Mouse (Mus musculus): ENCODE measurements around the gene Cacna1d. TPM values are rescaled to one million over a fixed set of nuclear protein-coding genes. Genes with fewer than 3 reads are reported as not detected.

The Cacna1d gene
- total RNA-seq, 1 experiment from 2014 or later: 8.3 TPM

DNA sequence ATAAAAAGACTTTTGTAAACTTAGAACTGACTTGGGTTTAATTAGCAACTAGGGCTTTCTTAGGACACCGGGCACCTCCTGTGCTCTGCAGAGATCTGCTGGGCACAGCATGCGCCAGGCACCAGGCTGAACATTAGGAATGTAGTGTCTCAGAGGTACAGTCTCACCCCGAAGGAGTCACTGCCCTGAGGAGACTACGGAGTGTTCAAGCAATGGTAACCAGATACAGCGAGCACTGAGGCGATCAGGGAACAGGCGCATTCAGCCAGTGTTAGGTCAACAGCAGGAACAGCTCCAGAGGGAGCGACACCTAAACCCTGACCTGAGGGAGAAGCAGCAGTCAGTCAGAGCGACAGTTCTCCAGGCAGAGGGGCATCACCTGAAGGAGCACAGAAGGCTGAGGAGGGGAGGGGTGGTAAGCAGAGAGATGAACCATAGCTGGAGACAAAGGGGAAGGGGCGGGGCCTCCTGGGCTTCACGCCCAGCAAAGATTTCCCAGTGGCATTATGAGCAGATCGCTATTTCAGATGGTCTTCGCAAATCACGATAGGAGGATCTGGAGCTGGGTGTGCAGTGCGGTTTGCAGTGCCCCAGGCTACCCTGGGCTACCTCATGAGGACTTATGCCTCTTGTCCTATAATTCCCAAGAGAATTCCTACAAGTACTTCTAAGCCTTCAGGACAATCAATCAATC is 413.0 kb downstream of the Cacna1d start:
- no peak for ATAC-seq (ENCODE audit: extremely low read depth, insufficient number of reproducible peaks, low FRiP score, poor library complexity, severe bottlenecking)

DNA sequence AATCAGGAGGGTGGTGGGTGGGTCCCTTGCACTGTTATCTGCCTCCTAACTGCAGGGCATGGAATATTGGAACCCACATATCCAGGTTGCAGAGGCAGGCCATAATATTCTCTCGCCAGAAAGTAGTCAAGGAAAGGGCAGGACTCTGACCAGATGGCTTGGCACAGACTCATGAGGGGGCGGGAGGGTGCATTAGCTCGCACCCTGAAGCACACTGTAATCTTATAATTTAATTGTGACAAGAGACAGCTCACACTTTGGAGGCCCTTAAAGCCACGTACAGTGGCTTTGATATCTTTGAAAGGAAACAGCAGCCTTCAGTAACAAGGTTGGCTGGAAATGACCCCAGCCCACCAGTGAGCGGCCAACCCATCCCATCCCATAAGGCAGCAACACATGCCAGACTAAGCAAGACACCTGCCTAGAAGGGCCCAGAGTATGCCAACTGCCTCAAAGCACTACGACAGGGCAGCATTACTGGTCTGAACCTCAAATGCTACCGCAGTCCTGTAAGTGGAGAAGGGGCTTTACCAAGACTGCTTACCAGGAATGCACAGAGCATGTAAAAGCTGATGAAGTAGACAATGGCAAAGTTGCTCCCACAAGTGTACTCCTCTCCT is 415.9 kb downstream of the Cacna1d start:
- no peak for ATAC-seq (ENCODE audit: extremely low read depth, insufficient number of reproducible peaks, low FRiP score, poor library complexity, severe bottlenecking)

DNA sequence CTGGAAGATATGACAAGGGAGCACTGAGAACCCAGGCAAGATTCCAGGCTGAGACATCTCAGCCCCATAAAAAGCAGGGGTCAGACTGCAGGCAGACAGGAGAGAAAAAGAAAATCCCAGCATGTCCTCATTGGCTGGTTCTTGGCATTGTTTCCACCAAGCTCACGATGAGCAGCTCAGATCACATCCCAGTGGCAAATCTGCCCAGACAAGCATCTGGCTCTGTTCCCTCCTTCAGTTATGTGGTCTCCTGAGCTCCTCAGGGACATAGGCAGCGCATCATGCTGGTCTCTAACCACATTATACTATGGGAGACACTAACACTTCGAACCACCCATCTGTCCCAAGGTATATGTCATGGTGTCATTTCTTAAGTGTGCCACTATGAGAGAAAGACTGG is 422.7 kb downstream of the Cacna1d start:
- ATAC-seq (ENCODE audit: extremely low read depth, insufficient number of reproducible peaks, low FRiP score, poor library complexity, severe bottlenecking): no peak

GRCm38 (mm10) chr14:30066752-30067151 is 424.5 kb downstream of the Cacna1d start:
- ATAC-seq (ENCODE audit: extremely low read depth, insufficient number of reproducible peaks, low FRiP score, poor library complexity, severe bottlenecking): no peak

- no peak for ATAC-seq (ENCODE audit: extremely low read depth, insufficient number of reproducible peaks, low FRiP score, poor library complexity, severe bottlenecking)
Observed at GRCm38 (mm10) chr14:30064864-30065263, 426.4 kb downstream of the Cacna1d start.

DNA sequence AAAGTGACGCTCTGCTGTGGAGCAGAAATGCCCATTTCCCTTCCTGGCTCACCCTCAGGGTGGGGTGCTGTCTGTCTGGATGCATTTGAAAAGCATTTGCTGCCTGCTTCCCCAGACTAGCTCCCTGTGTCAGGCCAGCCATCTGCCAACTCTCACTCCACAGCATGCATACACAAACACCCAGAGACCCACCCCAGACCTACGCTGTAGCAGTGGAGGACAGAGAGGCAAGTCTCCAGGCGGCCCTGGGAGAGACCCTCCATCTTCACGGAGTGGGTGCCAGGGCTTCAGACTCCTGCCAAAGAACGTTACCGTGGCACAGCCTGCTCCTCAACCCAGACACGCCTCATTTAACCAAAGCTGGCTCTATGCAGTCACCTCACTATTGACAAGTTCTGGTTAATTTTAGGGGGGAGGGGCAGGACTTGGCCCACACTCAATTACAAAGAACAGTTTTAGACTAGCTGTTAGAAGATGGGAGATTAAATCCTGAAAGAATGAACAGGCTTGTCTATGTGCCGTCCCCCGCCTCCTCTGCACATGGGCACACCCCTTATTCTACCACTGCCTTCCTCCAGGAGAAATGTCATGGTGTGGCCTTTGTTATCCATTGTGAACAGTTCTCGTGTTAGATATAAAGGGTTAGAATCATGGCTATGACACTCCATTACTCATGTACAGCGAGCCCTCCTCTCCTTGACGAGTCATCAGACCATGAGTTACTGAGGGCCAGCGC is 435.1 kb downstream of the Cacna1d start:
- ATAC-seq (ENCODE audit: extremely low read depth, insufficient number of reproducible peaks, low FRiP score, poor library complexity, severe bottlenecking): no peak

GRCm38 (mm10) chr14:30054922-30055321 is 436.3 kb downstream of the Cacna1d start:
- ATAC-seq (ENCODE audit: extremely low read depth, insufficient number of reproducible peaks, low FRiP score, poor library complexity, severe bottlenecking): no peak

DNA sequence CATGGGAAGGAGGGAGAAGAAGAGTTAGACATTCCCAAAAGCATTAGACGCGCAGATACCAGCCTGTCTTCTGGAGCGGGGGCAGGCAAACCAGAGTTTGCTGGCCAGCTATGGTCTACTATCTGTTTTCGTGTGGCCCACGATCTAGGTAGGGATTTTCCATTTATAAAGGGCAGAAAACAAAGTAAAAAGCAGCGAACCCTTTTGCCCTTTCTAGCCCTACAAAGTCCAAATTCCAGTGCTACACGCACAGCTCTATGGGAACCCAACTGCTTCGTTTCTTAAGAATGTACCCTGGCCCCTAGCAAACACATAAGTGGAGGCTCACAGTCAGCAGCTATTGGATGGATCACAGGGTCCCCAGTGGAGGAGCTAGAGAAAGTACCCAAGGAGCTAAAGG is 441.0 kb downstream of the Cacna1d start:
- no peak for ATAC-seq (ENCODE audit: extremely low read depth, insufficient number of reproducible peaks, low FRiP score, poor library complexity, severe bottlenecking)

DNA sequence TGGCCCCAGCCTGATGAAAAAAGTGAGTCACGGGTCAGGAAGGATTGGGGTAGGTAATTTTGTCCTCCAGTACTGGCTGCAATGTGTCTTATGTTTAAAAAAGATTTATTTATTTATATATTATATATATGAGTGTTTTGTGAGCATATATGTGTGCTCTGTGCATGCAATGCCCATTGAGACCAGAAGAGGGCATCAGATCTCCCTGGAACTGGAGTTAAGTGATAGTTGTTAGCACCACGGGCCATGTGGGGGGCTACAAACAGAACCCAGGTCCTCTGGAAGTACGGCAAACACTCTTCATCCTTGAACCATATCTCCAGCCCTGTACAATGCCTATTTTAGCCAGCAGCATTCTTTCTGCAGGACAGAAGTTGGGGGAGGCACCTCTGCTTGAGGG is 443.2 kb downstream of the Cacna1d start:
- no peak for ATAC-seq (ENCODE audit: extremely low read depth, insufficient number of reproducible peaks, low FRiP score, poor library complexity, severe bottlenecking)

DNA sequence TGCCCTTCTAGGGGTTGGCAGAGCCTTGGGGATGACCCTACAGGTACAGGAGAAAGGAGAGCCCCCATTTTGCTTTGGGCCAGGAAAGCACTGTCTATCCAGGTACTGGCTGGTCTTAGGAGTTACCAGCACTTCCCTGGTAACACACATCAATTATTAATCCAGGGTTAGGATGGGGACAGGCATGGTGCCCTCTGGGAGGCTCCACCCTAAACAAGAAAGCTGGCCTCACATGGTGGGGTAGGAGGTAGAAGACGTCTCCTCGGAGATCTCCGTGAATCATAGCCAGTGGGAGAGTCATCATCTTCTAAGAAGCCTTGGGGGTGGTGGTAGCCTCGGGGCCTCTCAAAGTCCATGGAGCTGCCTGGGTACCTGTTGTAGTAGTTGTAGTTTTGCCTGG is 444.3 kb downstream of the Cacna1d start:
- ATAC-seq (ENCODE audit: extremely low read depth, insufficient number of reproducible peaks, low FRiP score, poor library complexity, severe bottlenecking): no peak

GRCm38 (mm10) chr14:30045704-30046220 is 445.5 kb downstream of the Cacna1d start:
- ATAC-seq (ENCODE audit: extremely low read depth, insufficient number of reproducible peaks, low FRiP score, poor library complexity, severe bottlenecking): no peak

DNA sequence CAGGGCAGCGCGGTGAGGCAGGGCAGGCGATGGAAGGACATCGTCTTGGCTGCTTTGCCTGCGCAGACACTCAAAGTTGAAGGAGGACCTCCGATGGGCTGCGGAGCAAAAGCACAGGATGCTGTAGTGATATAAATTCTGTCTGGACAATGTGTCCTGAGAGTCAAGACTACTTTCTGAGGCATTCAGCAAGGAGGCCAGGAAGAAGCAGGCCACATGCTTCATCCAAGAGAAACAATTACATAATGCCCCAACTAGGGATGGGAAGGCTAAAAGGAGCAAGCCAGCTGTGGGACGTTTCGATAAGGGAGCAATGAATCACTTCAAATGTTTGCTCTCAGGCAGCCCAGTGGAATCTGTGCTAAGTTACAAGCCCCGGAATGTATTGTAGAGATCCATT is 446.0 kb downstream of the Cacna1d start:
- no peak for ATAC-seq (ENCODE audit: extremely low read depth, insufficient number of reproducible peaks, low FRiP score, poor library complexity, severe bottlenecking)

DNA sequence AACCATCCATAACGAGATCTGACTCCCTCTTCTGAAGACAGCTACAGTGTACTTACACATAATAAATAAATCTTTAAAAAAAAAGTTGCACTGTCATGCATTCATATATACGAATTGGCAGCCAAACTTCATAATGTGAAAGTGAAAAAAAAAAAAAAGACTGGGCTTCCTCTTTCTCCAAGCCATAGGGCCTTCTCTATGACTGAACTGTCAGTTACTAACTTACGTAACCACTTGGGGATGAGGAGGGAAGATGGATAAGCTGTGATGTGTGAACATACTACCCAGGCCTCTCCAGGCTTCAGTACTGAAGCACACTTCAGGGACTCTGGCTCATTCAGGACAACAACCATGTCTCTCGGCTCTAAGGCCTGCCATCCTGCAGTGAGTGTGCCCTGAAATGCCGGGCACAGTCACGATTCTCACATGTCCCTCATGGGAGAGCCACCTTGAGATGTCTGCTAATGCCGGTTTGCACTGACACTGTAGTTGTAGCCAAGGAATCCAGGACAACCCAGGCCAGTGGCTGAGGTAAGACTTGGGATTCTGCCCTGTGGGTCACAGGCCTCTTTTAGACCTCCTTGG is 447.8 kb downstream of the Cacna1d start:
- no peak for ATAC-seq (ENCODE audit: extremely low read depth, insufficient number of reproducible peaks, low FRiP score, poor library complexity, severe bottlenecking)

DNA sequence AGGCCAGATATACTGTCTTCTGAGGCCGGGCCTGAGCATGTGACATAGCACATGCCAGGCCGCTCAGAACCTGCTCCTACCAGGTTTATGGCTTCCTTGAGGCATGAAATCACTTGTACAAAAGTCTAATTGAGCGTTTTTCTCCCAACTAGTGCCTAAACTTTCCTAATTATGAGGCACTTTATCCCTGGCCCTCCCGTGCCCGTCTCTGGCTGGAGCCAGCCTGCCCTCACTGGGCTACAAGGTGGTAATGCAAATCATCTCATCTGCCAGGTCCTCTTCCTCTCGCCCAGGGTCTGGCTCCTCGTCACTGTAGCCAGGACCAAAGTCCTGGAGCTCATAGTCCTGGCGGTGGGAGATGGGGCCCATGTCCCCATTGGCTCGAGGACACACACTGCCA is 449.4 kb downstream of the Cacna1d start:
- no peak for ATAC-seq (ENCODE audit: extremely low read depth, insufficient number of reproducible peaks, low FRiP score, poor library complexity, severe bottlenecking)

GRCm38 (mm10) chr14:30039413-30039812 is 451.8 kb downstream of the Cacna1d start:
- no peak for ATAC-seq (ENCODE audit: extremely low read depth, insufficient number of reproducible peaks, low FRiP score, poor library complexity, severe bottlenecking)

DNA sequence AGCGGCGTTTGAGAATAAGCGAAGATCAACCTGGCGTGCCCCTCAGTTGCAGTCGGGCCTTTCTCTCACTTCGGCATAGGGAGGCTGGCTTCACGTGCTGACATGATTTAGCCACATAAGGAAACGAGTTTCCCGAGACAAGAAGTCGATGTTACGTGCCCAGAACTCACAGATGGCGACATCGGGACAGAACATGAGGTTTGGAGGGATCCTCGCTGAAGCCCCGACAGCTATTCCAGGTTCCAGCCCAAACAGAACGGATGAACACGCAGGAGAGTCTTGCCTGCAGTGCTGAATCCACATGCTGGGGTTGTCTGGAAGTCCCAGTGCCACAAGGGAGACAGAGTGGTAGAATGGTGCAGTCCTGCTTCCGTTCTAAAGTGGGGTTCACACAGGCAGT is 452.8 kb downstream of the Cacna1d start:
- no peak for ATAC-seq (ENCODE audit: extremely low read depth, insufficient number of reproducible peaks, low FRiP score, poor library complexity, severe bottlenecking)

DNA sequence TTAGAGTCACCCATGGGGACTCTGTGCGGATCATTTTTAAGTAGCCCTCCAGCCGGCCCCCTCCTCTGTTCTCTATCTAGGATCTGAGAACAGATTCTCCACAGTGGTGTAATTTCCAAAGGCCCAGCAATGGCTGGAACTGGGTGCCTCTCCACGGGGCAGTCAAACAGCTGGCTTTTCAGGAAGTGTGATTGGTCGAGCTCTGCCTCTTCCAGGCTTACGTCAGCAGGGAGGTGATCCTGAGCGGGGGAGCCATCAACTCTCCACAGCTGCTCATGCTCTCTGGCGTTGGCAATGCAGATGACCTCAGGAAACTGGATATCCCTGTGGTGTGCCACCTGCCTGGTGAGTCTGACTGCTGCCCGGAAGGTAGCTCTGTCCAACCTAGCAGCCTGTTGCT is 457.9 kb downstream of the Cacna1d start:
- no peak for ATAC-seq (ENCODE audit: extremely low read depth, insufficient number of reproducible peaks, low FRiP score, poor library complexity, severe bottlenecking)

- ATAC-seq (ENCODE audit: extremely low read depth, insufficient number of reproducible peaks, low FRiP score, poor library complexity, severe bottlenecking): no peak
Observed at GRCm38 (mm10) chr14:30027378-30027777, 463.9 kb downstream of the Cacna1d start.

DNA sequence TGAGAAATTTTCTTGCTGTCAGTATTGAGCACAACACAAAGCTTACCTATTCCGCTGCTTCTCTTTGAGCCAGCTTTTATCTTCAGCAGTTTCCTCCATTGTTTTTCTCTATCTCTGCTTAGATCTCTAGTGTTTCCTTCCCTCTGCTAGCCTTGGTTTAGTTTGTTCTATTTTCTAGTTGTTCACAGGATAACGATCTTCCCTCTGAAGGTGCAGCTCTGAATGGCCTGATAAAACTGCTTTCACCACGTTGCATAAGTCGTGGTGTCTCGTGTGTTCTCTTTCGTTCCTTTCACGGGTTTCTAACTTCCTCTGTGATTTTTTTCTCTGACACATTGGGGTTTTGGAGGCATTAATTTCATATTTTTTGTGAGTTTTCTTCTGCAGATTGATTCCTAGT is 466.9 kb downstream of the Cacna1d start:
- no peak for ATAC-seq (ENCODE audit: extremely low read depth, insufficient number of reproducible peaks, low FRiP score, poor library complexity, severe bottlenecking)

- no peak for ATAC-seq (ENCODE audit: extremely low read depth, insufficient number of reproducible peaks, low FRiP score, poor library complexity, severe bottlenecking)
Observed at GRCm38 (mm10) chr14:30022471-30022870, 468.8 kb downstream of the Cacna1d start.
